Comparison of ENCODE assay signal across 17 mouse cellular contexts in the genomic region with DNA sequence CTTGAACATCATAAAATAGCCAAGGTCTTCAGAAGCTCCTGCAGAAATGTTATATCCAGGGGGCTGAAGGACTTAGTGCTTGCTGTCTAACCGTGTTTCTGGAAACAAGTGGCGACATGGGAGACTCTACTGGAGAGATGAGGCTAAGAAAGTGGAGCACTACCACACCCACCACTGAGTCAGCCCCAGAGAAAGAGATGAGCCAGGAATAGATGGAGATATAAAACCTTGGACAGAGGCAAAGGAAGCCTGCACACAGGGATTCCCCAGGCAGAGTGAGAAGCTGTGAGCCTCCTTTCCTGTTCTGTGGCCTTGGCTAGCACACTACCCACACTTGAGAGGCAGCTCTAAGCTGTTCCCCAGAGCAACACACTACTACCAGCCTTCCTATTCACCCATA.
"Had no signal": no experiment of that assay in that cellular context is flagged by ENCODE, and none has a peak within 500 bp of the region (broad histone marks: within the 10 kb centered on the region; RNA-seq: fewer than 3 reads in every experiment).

No protein-coding gene starts in this region.

- DNase-seq: gastrocnemius, postnatal 14 days; gastrocnemius, postnatal 36 days; heart, adult 11 months; heart, adult 2 months; heart, postnatal 14 days; heart, postnatal 36 days; kidney, adult 11 months; kidney, adult 2 months; kidney, adult 9 months; kidney, postnatal 14 days; kidney, postnatal 36 days; layer of hippocampus, adult 9-11 months; layer of hippocampus, postnatal 36 days; left cerebral cortex, postnatal 4 days had no signal

- ATAC-seq: hindbrain, postnatal 0 days; intestine, embryonic 16.5 days; liver, embryonic 12.5 days had no signal
